Mouse (Mus musculus) liver, embryonic 14.5 days (tissue): ENCODE measurements around the gene Fignl1. TPM values are rescaled to one million over a fixed set of nuclear protein-coding genes. Genes with fewer than 3 reads are reported as not detected.

Source experiments
- ATAC-seq: fragments of 200-750 bp; cut with Nextera tagmentation; 2 replicates; pipeline ENCODE4 v1.8.0; 2017; ENCODE audit warnings: moderate number of reproducible peaks, mild to moderate bottlenecking, moderate library complexity; ENCODE audit not compliant: insufficient read depth
- DNase-seq, 3 experiments: peaks; one replicate each; pipeline ENCODE4 v3.0.0-alpha.2; 2012 to 2013; ENCODE audit warnings: low read depth in 3 of 3, low spot score in 3 of 3
- H3K27ac ChIP-seq: fragments of 300-500 bp; sonication (generic); 2 replicates; pipeline ENCODE4 v1.5.1; 2014; ENCODE audit warnings: moderate library complexity, mild to moderate bottlenecking, control low read depth, inconsistent platforms
- H3K27me3 ChIP-seq: fragments of 300-500 bp; sonication (generic); 2 replicates; pipeline ENCODE4 v1.6.1; 2014; ENCODE audit warnings: mild to moderate bottlenecking, low read length, moderate library complexity; ENCODE audit not compliant: control insufficient read depth, insufficient read depth
- H3K36me3 ChIP-seq: fragments of 300-500 bp; sonication (generic); replicated peaks from 2 replicates; pipeline ENCODE4 v1.6.1; 2014; ENCODE audit warnings: low read depth; ENCODE audit not compliant: control insufficient read depth, insufficient read depth
- H3K4me1 ChIP-seq, 2 experiments: fragments of 200-500 bp in 1 of 2; fragments of 300-500 bp in 1 of 2; sonication (generic) in 1 of 2; replicated peaks; 2 replicates each; pipeline ENCODE4 v1.6.1; 2012 to 2014; ENCODE audit warnings: antibody characterized with exemption in 1 of 2, inconsistent platforms in 1 of 2, low read length in 1 of 2; ENCODE audit not compliant: control insufficient read depth in 2 of 2, insufficient read depth in 2 of 2
- H3K4me2 ChIP-seq: fragments of 300-500 bp; sonication (generic); 2 replicates; pipeline ENCODE4 v1.6.1; 2014; ENCODE audit warnings: low read depth, mild to moderate bottlenecking, control low read depth, moderate library complexity
- H3K4me3 ChIP-seq, 2 experiments: fragments of 200-500 bp in 1 of 2; fragments of 300-500 bp in 1 of 2; sonication (generic) in 1 of 2; 2 replicates each; pipeline ENCODE4 v1.5.1; 2012 to 2014; ENCODE audit warnings: low read depth in 2 of 2, low read length in 2 of 2, mild to moderate bottlenecking in 2 of 2, control low read depth in 1 of 2, inconsistent platforms in 1 of 2, moderate library complexity in 1 of 2; ENCODE audit not compliant: insufficient read depth in 1 of 2
- H3K9ac ChIP-seq: fragments of 300-500 bp; sonication (generic); replicated peaks from 2 replicates; pipeline ENCODE4 v1.6.1; 2014; ENCODE audit warnings: mild to moderate bottlenecking, control low read depth, moderate library complexity
- H3K9me3 ChIP-seq: fragments of 300-500 bp; sonication (generic); 2 replicates; pipeline ENCODE4 v1.6.1; 2016; ENCODE audit warnings: low read length, mixed read lengths; ENCODE audit not compliant: control insufficient read depth
- CTCF ChIP-seq: IDR thresholded peaks from 2 replicates; pipeline ENCODE4 v1.5.1; 2016; ENCODE audit warnings: antibody characterized with exemption, low read depth, control low read depth
- EP300 ChIP-seq: IDR thresholded peaks from 2 replicates; pipeline ENCODE4 v1.6.1; 2016; ENCODE audit warnings: antibody characterized with exemption, low read depth
- whole genome bisulfite sequencing: fragments of 180-500 bp; shearing (Covaris S2); extraction: QIAGEN DNeasy Blood & Tissue Kit; methylation state at CpG from one replicate; pipeline ENCODE4 v1.1.7; 2014; ENCODE audit not compliant: insufficient replicate concordance; 5-methylcytosine and 5-hydroxymethylcytosine counted together
- polyA plus RNA-seq, 2 experiments: library from polyadenylated mRNA; depleted of rRNA in 1 of 2; stranded (reverse) in 1 of 2; unstranded in 1 of 2; fragments of >200 nt; fragmentation: Nextera tagmentation in 1 of 2; extraction: Ambion mirVana in 1 of 2; gene quantifications; 2 replicates each; pipeline versions ENCODE4 v1.2.1 to v1.2.3; 2012 to 2014

Gene Fignl1
- polyA plus RNA-seq, 2 experiments: 32.2 to 102 TPM

DNA sequence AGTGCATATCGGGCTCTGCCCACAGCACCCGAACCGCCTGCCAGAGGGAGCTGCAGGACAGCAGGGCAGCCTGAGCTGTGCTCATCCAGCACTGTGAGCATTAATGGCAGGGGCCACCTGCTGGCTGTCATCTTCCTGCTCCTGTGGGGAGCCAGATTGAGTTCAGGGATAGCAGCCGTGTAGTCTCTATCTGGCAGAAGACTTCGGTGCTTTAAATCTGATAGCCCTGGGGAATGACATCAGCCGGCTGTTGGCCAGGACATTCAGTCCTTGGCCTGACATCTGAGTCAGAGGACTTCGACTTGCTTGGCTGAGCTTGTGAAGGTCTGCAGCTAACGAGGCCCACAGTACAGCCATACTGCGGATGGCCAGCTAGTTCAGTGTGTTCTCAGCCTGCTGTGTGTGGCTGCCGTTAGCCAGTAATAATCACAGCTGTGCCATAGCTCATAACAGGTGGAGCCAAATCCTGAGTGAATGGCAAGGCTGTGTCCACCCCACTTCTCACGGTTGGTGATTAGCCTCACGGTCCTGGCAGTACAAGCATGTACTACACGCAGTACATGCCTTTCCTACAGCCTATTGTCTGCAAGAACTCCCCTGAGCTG is 35.7 kb upstream of the Fignl1 start:
- Histone ChIP-seq H3K36me3 (no peaks in the 10 kb centered on the region), H3K9me3 (no peaks in the 10 kb centered on the region), H3K4me1 (peaks cover 44 to 47% of the 10 kb centered on the region in 2 experiments), H3K4me3 (no peak overlapping the region), H3K27ac (no peak overlapping the region), H3K9ac (no peak overlapping the region), H3K4me2 (no peak overlapping the region), H3K27me3 (no peaks in the 10 kb centered on the region; the same call in 1 of the 2 replicates)
- WGBS: 65% methylated on average over 13 of the region's 13 CpGs
- TF ChIP-seq CTCF: peak; percentile 74
- no peak for TF ChIP-seq EP300
- DNase-seq (no peak), ATAC-seq (no peak)

DNA sequence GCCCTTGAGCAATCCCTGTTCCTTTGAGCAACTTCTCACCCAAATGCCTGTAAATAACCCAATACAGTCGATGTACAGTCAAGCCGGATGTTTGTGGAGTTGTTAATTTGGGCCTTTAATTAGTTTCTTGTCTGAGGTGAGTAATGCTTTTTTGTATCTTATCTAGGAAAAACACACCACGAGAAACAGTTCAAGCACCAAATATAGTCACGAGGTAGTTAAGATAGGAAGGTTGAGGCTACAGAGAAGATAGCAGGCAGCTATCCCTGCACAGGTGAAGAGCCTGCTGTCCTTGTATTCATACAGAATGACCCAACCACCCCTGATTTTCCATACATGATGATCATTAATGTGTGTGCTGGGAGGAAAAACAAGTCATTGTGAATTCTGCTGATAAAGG is 32.8 kb upstream of the Fignl1 start:
- H3K4me1 ChIP-seq: peaks cover 69 to 74% of the 10 kb centered on the region in 2 experiments
- no peaks in the 10 kb centered on the region for H3K27me3 ChIP-seq
- peak overlapping the region; percentile 93 for H3K27ac ChIP-seq
- DNase-seq: peak; percentile 64 to 75 (median 73)
- peak; percentile 82 for ATAC-seq
- WGBS: 7% methylated on average over 4 of the region's 4 CpGs
- TF ChIP-seq CTCF (no peak), EP300 (peak; percentile 93)
- H3K9me3 ChIP-seq: no peaks in the 10 kb centered on the region
- H3K4me3 ChIP-seq: no peak overlapping the region
- peak overlapping the region; percentile 67 for H3K9ac ChIP-seq
- H3K4me2 ChIP-seq: peak overlapping the region; percentile 64
- H3K36me3 ChIP-seq: no peaks in the 10 kb centered on the region

DNA sequence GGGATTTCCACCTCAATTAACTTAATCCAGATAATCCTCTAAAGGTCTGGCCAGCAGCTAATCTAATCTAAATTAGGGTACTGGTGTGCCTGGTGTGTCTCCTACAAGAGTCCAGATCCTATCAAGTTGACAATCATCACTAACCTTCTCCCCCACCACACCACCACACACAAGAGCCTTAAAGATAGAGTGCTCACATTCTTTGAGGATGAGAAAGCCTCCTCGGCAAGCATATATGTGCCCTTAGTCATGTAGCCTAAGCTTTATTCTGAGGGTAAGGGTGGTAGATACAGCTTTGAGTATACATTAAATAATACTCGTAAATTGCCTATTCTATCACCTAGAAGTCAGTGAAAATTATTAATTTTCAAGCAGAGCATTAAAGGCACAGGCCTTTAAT is 32.0 kb upstream of the Fignl1 start:
- Histone ChIP-seq H3K9ac (peak overlapping the region; percentile 67), H3K9me3 (no peaks in the 10 kb centered on the region), H3K27ac (peak overlapping the region; percentile 93), H3K4me1 (peaks cover 78 to 82% of the 10 kb centered on the region in 2 experiments), H3K27me3 (no peaks in the 10 kb centered on the region), H3K4me2 (peak overlapping the region; percentile 64), H3K36me3 (no peaks in the 10 kb centered on the region), H3K4me3 (no peak overlapping the region)
- TF ChIP-seq EP300 (no peak), CTCF (no peak)
- 46% methylated on average over 2 of the region's 2 CpGs for WGBS
- no peak for ATAC-seq
- DNase-seq: no peak

DNA sequence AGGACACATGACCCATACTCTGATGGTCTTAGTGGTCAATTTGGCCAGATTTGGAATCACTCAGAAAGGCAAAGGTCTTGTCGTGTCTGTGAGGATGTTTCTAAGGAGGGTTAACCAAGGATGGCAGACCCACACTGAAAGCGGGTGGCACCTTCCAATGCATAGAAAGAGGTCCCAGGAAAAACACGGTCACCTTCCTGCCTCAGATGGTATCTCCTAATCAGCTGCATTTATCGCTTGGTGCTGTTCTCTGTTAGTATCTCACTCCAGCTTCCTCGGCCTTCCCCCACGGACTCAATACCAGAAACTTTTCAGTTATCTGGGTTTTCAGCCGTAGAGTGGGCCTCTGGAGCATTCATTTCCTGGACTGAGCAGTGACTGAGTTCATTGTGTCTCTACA is 31.1 kb upstream of the Fignl1 start:
- no peak for DNase-seq
- no peaks in the 10 kb centered on the region for H3K36me3 ChIP-seq
- no peaks in the 10 kb centered on the region for H3K27me3 ChIP-seq
- peak overlapping the region; percentile 1; the same call in 1 of the 2 replicates for H3K27ac ChIP-seq
- no peaks in the 10 kb centered on the region for H3K9me3 ChIP-seq
- ATAC-seq: no peak
- H3K4me3 ChIP-seq: no peak overlapping the region
- peaks cover 85 to 88% of the 10 kb centered on the region in 2 experiments for H3K4me1 ChIP-seq
- no peak overlapping the region for H3K4me2 ChIP-seq
- H3K9ac ChIP-seq: no peak overlapping the region
- WGBS: 34% methylated on average over 7 of the region's 7 CpGs
- TF ChIP-seq CTCF (no peak), EP300 (no peak)

DNA sequence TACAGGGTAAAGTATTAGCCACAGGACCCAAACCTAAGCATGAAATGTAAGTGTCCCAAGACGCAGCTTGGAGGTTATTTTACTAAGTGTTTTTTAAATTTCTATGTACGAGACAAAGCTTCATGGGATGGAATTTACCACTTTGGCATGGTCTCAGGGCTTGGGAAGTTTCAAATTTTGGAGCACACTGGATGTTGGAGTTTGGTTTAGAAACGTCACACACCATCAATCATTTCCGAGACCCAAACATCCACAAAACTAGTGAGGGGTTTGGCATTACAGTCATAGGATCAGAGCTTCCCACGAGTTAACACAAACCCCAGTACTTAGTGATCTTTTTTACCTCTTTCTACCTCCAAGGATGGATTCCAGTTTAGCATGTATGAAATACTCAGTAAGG is 28.6 kb upstream of the Fignl1 start:
- peaks cover 86 to 87% of the 10 kb centered on the region in 2 experiments for H3K4me1 ChIP-seq
- 56% methylated on average over 5 of the region's 5 CpGs for WGBS
- no peaks in the 10 kb centered on the region for H3K36me3 ChIP-seq
- H3K4me2 ChIP-seq: peak overlapping the region; percentile 95
- H3K27ac ChIP-seq: peak overlapping the region; percentile 85
- no peak for DNase-seq
- no peaks in the 10 kb centered on the region; the same call in 1 of the 2 replicates for H3K27me3 ChIP-seq
- H3K9ac ChIP-seq: peak overlapping the region; percentile 65
- H3K4me3 ChIP-seq: peak overlapping the region; percentile 42 to 55; a peak in 3 of 4 replicates
- no peak for ATAC-seq
- H3K9me3 ChIP-seq: no peaks in the 10 kb centered on the region
- TF ChIP-seq EP300 (no peak), CTCF (no peak)
